Mouse (Mus musculus): ENCODE measurements around the gene Fam166a. TPM values are rescaled to one million over a fixed set of nuclear protein-coding genes. Genes with fewer than 3 reads are reported as not detected.
A peak's percentile ranks its signal among the peaks of the same experiment; 100 is the strongest.

Gene Fam166a
- polyA plus RNA-seq, 1 experiment from 2014 or later: not detected

- Histone ChIP-seq H3K36me3 (no peaks in the 10 kb centered on the region), H3K9me3 (no peaks in the 10 kb centered on the region), H3K27me3 (peaks cover 55% of the 10 kb centered on the region), H3K4me1 (peaks cover 10% of the 10 kb centered on the region), H3K4me2 (peak overlapping the region; percentile 89), H3K27ac (peak overlapping the region; percentile 65; the same call in 1 of the 2 replicates), H3K9ac (no peak overlapping the region), H3K4me3 (peak overlapping the region; percentile 54)
- 0 out of 2 replicates have a peak, but pooled peaks have one; percentile 8 for ATAC-seq (ENCODE audit: insufficient number of reproducible peaks, insufficient read depth, low FRiP score, low TSS enrichment, low read depth)
- 24% methylated on average over 5 of the region's 5 CpGs for WGBS
Measured at GRCm38 (mm10) chr2:25186575-25186930, 32.0 kb upstream of the Fam166a start.

GRCm38 (mm10) chr2:25187841-25188240 lies 30.7 kb upstream of the Fam166a start:
- Histone ChIP-seq H3K9ac (no peak overlapping the region), H3K4me3 (no peak overlapping the region), H3K27me3 (peaks cover 42% of the 10 kb centered on the region), H3K27ac (no peak overlapping the region), H3K4me1 (0 out of 2 replicates have a peak, but pooled peaks cover 8% of the 10 kb centered on the region), H3K4me2 (no peak overlapping the region), H3K36me3 (no peaks in the 10 kb centered on the region), H3K9me3 (no peaks in the 10 kb centered on the region)
- no peak for ATAC-seq (ENCODE audit: insufficient number of reproducible peaks, insufficient read depth, low FRiP score, low TSS enrichment, low read depth)
- 84% methylated on average over 6 of the region's 6 CpGs for WGBS

DNA sequence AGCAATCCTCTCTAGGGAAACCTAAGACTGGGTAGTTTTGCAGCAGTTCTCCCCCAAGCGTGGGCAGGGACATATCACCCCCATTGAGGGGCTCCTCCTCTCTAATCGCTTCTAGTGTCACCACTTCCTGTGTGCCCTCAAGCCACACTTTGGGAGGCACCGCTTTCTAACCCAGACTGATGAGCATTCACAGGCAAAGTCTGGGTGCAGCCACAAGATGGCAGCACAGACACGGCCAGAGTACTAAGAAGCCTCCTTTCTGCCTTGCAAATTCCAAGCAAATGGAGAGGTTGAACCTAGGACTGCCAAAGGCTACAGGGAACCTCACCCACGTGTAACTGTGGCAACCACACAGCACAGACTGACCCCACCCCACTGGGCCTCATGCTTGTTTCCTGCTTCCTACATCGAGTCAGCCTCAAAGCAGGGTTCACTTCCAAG lies 25.2 kb upstream of the Fam166a start:
- peaks cover 44% of the 10 kb centered on the region for H3K27me3 ChIP-seq
- under 1% methylated on average over 6 of the region's 6 CpGs for WGBS
- peak overlapping the region; percentile 39 for H3K4me2 ChIP-seq
- H3K4me3 ChIP-seq: no peak overlapping the region
- H3K27ac ChIP-seq: no peak overlapping the region
- peak overlapping the region; percentile 54 for H3K9ac ChIP-seq
- ATAC-seq (ENCODE audit: insufficient number of reproducible peaks, insufficient read depth, low FRiP score, low TSS enrichment, low read depth): peak; percentile 66; the same call in 1 of the 2 replicates
- peaks cover 5% of the 10 kb centered on the region; the same call in 1 of the 2 replicates for H3K36me3 ChIP-seq
- no peaks in the 10 kb centered on the region for H3K9me3 ChIP-seq
- H3K4me1 ChIP-seq: peaks cover 32% of the 10 kb centered on the region

DNA sequence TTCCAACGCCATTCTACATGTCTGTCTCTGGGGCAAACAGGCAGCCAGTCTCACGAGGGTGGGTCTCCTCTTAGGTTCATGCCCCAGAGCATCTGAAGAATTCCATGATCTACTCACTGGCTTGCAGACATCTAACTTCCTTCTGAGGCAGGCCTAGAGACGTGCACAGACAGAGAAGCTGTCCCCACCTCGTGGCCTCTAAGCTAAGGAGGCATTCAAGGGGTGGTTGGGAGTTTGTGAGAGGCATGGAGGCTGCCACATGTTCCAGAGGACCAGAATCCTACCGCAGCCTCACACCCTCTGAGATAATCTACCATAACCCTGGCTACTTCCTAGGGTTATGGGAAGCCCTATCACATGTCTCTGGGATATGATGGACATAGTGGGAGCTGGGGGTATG lies 24.5 kb upstream of the Fam166a start:
- Histone ChIP-seq H3K36me3 (peaks cover 8% of the 10 kb centered on the region), H3K9me3 (no peaks in the 10 kb centered on the region), H3K27me3 (peaks cover 44% of the 10 kb centered on the region), H3K27ac (no peak overlapping the region), H3K9ac (no peak overlapping the region), H3K4me1 (peaks cover 32% of the 10 kb centered on the region), H3K4me2 (no peak overlapping the region; the same call in 1 of the 2 replicates), H3K4me3 (no peak overlapping the region)
- no peak for ATAC-seq (ENCODE audit: insufficient number of reproducible peaks, insufficient read depth, low FRiP score, low TSS enrichment, low read depth)
- WGBS: 72% methylated on average over 5 of the region's 5 CpGs

DNA sequence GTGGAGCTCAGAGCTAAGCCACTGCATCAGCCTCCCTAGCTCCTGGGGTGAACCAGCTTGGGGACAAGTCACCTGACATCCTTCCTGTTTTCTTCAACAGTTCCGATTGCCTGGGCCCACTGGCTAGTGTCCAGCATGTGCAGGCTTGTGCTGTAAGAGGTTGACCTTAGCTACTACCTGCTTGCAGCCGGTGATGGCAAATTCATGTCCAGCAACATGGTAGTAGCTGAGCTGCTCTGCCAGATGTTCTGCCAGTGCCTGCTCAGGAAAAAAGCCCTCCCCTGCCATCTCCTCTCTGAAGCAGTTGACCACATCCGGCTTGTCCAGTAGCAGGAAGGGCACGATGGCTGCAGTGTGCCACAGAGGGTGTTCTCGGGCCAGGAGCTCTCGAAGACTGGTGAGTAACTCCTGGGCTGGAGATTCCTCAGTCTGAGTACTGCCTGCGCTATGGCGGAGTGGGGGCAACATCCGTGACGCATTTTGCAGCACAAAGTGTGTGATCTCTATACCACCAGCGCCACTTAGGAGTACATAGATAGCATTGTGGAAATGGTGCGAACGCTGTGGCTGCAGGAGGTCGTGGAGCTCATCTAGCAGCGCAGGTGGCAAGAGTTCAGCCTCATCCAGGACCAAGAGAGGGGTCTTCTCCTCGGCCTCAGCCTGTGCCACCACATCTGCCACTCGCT lies 23.9 kb upstream of the Fam166a start:
- Histone ChIP-seq H3K4me1 (peaks cover 32% of the 10 kb centered on the region), H3K36me3 (peaks cover 15% of the 10 kb centered on the region), H3K9ac (no peak overlapping the region), H3K9me3 (no peaks in the 10 kb centered on the region), H3K4me2 (peak overlapping the region; percentile 55; the same call in 1 of the 2 replicates), H3K27ac (no peak overlapping the region), H3K4me3 (no peak overlapping the region), H3K27me3 (peaks cover 44% of the 10 kb centered on the region)
- no peak for ATAC-seq (ENCODE audit: insufficient number of reproducible peaks, insufficient read depth, low FRiP score, low TSS enrichment, low read depth)
- 82% methylated on average over 17 of the region's 17 CpGs for WGBS

DNA sequence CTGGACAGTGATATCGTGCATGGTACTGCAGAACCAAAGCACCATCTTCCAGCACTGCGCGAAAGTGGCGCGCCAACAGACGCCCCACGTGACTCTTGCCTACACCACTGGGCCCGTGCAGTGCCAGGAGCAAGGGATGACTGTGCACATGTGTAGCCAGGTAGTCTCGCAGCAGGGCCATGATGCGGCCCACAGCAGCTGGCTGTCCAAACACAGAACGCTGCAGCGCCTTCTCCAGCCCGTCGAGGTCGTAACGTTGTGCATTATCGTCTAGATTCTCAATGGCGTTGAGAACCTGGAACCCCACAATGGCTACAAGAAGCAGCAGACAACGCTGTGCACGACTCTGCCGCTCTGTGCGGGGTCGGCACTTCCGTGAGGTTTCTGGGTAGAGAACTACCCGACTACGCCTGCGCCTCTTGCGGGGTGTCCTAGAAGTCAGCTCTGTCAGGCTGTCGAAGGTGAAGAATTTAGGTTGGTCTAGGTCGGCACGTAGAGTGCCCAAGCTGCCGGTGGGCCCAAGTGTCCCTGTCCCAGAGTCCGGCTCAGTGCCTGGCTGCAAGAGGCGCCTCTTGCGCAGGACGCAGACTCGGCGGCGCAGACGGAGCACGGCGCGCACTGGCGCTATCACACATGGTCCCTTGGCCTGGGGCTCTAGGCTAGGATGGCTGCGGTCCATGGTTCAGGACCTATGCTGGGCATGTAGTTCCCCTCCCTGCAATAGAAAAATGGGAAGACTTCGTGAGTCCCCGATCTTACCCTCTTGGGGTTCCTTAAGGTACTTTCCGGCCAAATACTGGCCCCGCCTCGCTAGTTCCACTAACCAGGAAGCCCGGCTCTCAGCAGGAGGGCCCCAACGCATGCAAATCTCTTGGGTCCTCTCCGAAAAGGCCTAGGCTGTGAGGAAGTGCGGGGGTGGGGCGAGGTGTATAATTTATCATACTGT lies 23.1 kb upstream of the Fam166a start:
- peak overlapping the region; percentile 54 for H3K9ac ChIP-seq
- no peak for ATAC-seq (ENCODE audit: insufficient number of reproducible peaks, insufficient read depth, low FRiP score, low TSS enrichment, low read depth)
- WGBS: 18% methylated on average over 55 of the region's 55 CpGs

GRCm38 (mm10) chr2:25196172-25196954 lies 22.2 kb upstream of the Fam166a start, which contains the start of gene Tor4a:
Gene Tor4a (minus strand): TSS chr2:25196886.
- Histone ChIP-seq H3K4me3 (peak within 1 kb of the TSS; percentile 29), H3K4me1 (peaks cover 32% of the 10 kb centered on the region), H3K27me3 (peaks cover 44% of the 10 kb centered on the region), H3K36me3 (peaks cover 32% of the 10 kb centered on the region), H3K4me2 (peak within 1 kb of the TSS; percentile 55), H3K9me3 (no peaks in the 10 kb centered on the region), H3K9ac (peak within 1 kb of the TSS; percentile 54), H3K27ac (no peak within 1 kb of the TSS)
- peak; percentile 33; the same call in 1 of the 2 replicates for ATAC-seq (ENCODE audit: insufficient number of reproducible peaks, insufficient read depth, low FRiP score, low TSS enrichment, low read depth)
- WGBS: 12% methylated on average over 8 of the region's 8 CpGs

More for the DNA sequence above, 23.1 kb upstream of the Fam166a start:
- H3K27me3 ChIP-seq: peaks cover 44% of the 10 kb centered on the region
- H3K9me3 ChIP-seq: no peaks in the 10 kb centered on the region
- peak overlapping the region; percentile 29 for H3K4me3 ChIP-seq
- H3K27ac ChIP-seq: no peak overlapping the region
- H3K4me1 ChIP-seq: peaks cover 32% of the 10 kb centered on the region
- peak overlapping the region; percentile 55 for H3K4me2 ChIP-seq
- peaks cover 23% of the 10 kb centered on the region for H3K36me3 ChIP-seq

DNA sequence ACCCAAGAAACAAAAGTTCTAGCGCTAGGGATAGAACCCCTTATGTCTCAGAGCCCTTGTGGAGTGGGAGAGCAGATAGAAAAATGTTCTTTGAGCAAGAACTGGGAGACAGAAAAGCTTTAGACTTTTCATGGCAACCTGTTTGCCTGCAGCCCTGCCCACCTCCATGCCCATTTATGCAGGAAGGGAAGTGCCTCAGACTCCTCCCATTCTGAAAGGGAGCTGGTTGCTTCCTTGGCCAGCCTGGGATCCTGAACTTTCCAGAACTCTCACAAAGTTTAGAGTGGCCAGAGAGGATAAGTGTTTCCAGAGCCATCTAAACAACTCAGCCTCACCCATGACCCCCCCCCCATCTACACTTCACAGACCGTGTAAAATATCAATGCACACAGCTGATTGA lies 21.4 kb upstream of the Fam166a start:
- Histone ChIP-seq H3K27ac (no peak overlapping the region), H3K4me3 (peak overlapping the region; percentile 29; the same call in 1 of the 2 replicates), H3K9me3 (no peaks in the 10 kb centered on the region), H3K4me2 (no peak overlapping the region), H3K4me1 (peaks cover 32% of the 10 kb centered on the region), H3K9ac (0 out of 2 replicates have a peak overlapping the region, but pooled peaks have one; percentile 16), H3K27me3 (peaks cover 44% of the 10 kb centered on the region), H3K36me3 (peaks cover 40% of the 10 kb centered on the region)
- no peak for ATAC-seq (ENCODE audit: insufficient number of reproducible peaks, insufficient read depth, low FRiP score, low TSS enrichment, low read depth)
- 20% methylated on average over 2 of the region's 2 CpGs for WGBS

DNA sequence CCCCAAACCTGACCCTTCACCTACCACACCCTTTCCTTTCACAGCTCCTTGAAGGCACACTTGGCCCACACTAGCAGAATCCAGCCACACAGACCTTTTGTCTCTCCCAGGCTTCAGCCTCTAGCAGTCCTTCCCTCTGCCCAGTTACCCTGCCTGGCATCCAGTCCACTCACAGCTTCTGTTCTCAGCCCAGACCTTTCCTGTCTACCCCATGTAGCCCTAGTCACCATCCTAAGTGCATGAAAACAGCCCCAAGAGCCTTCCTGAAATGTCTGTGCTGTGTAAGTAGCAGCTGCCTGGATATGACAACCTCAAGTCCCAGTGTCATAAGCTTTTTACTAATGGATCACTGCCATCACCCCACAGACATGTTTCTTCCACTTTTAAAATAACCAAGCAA lies 20.6 kb upstream of the Fam166a start:
- ATAC-seq (ENCODE audit: insufficient number of reproducible peaks, insufficient read depth, low FRiP score, low TSS enrichment, low read depth): no peak
- no peak overlapping the region for H3K27ac ChIP-seq
- peaks cover 48% of the 10 kb centered on the region for H3K36me3 ChIP-seq
- H3K9me3 ChIP-seq: no peaks in the 10 kb centered on the region
- H3K4me1 ChIP-seq: peaks cover 32% of the 10 kb centered on the region
- peaks cover 44% of the 10 kb centered on the region for H3K27me3 ChIP-seq
- H3K9ac ChIP-seq: 0 out of 2 replicates have a peak overlapping the region, but pooled peaks have one; percentile 16
- H3K4me2 ChIP-seq: no peak overlapping the region
- H3K4me3 ChIP-seq: no peak overlapping the region

DNA sequence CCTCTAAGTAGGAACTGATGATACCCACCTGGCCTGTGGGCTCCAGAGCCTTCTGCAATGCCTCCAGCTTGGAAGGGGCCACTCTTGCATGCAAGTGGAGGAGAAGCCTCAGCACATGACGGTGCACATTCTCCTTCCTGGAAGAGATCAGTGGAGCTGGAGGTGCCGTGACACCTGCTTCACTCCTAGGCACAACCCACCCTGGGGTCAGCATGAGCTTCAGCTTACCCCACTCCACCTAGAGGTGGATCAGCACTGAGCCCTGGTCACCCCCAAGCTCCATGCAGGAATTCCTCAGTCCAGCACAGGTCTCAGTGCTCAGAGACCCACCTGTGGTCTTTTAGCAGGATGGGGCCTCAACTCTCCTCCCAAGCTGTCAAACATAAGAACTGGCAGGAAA lies 17.9 kb upstream of the Fam166a start:
- H3K27me3 ChIP-seq: peaks cover 25% of the 10 kb centered on the region
- peaks cover 75% of the 10 kb centered on the region for H3K36me3 ChIP-seq
- H3K9ac ChIP-seq: no peak overlapping the region
- no peak overlapping the region for H3K27ac ChIP-seq
- no peaks in the 10 kb centered on the region for H3K9me3 ChIP-seq
- WGBS: 85% methylated on average over 2 of the region's 2 CpGs
- peaks cover 13% of the 10 kb centered on the region for H3K4me1 ChIP-seq
- H3K4me2 ChIP-seq: no peak overlapping the region
- no peak overlapping the region for H3K4me3 ChIP-seq
- ATAC-seq (ENCODE audit: insufficient number of reproducible peaks, insufficient read depth, low FRiP score, low TSS enrichment, low read depth): no peak

All from embryonic facial prominence, embryonic 13.5 days (tissue).